Mouse (Mus musculus) neural tube, embryonic 12.5 days (tissue): Measurements from ENCODE around the gene Farsb. TPM values are rescaled to one million over a fixed set of nuclear protein-coding genes. Genes with fewer than 3 reads are reported as not detected.

Source experiments
- ATAC-seq: fragments of 200-750 bp; cut with Nextera tagmentation; 2 replicates; pipeline ENCODE4 v1.8.0; 2017; ENCODE audit warnings: low read depth, mild to moderate bottlenecking, moderate TSS enrichment, moderate library complexity; ENCODE audit not compliant: low FRiP score
- H3K27ac ChIP-seq: fragments of 300-500 bp; sonication (generic); 2 replicates; pipeline ENCODE4 v1.5.1; 2016
- H3K27me3 ChIP-seq: fragments of 300-500 bp; sonication (generic); replicated peaks from 2 replicates; pipeline ENCODE4 v1.6.1; 2016; ENCODE audit warnings: mild to moderate bottlenecking
- H3K36me3 ChIP-seq: fragments of 300-500 bp; sonication (generic); 2 replicates; pipeline ENCODE4 v1.6.1; 2016; ENCODE audit warnings: mild to moderate bottlenecking
- H3K4me1 ChIP-seq: fragments of 300-500 bp; sonication (generic); 2 replicates; pipeline ENCODE4 v1.6.1; 2016
- H3K4me2 ChIP-seq: fragments of 300-500 bp; sonication (generic); replicated peaks from 2 replicates; pipeline ENCODE4 v1.6.1; 2016; ENCODE audit warnings: mild to moderate bottlenecking
- H3K4me3 ChIP-seq: fragments of 300-500 bp; sonication (generic); 2 replicates; pipeline ENCODE4 v1.5.1; 2016
- H3K9ac ChIP-seq: fragments of 300-500 bp; sonication (generic); 2 replicates; pipeline ENCODE4 v1.6.1; 2016; ENCODE audit warnings: mild to moderate bottlenecking
- H3K9me3 ChIP-seq: fragments of 300-500 bp; sonication (generic); 2 replicates; pipeline ENCODE4 v1.6.1; 2016; ENCODE audit warnings: mild to moderate bottlenecking
- WGBS: fragments of 180-500 bp; shearing (Covaris S2); methylation state at CpG from one replicate; pipeline ENCODE4 v1.1.7; 2016; 5-methylcytosine and 5-hydroxymethylcytosine counted together
- polyA plus RNA-seq: library from polyadenylated mRNA; unstranded; fragments of >200 nt; fragmentation: Nextera tagmentation; extraction: Ambion mirVana; gene quantifications from 2 replicates; pipeline ENCODE4 v1.2.1, GENCODE M21; 2016

Gene Farsb
- polyA plus RNA-seq, 1 experiment from 2014 or later: 124 TPM

- no peaks in the 10 kb centered on the region for H3K9me3 ChIP-seq
- H3K27me3 ChIP-seq: no peaks in the 10 kb centered on the region
- no peak for ATAC-seq
- H3K4me2 ChIP-seq: no peak overlapping the region
- H3K4me3 ChIP-seq: no peak overlapping the region
- peaks cover 41% of the 10 kb centered on the region for H3K36me3 ChIP-seq
- H3K4me1 ChIP-seq: no peaks in the 10 kb centered on the region
- 96% methylated on average over 8 of the region's 8 CpGs for WGBS
- H3K9ac ChIP-seq: no peak overlapping the region
- no peak overlapping the region for H3K27ac ChIP-seq
These were observed 34.8 kb downstream of the Farsb start for GRCm38 (mm10) chr1:78453886-78454285.

DNA sequence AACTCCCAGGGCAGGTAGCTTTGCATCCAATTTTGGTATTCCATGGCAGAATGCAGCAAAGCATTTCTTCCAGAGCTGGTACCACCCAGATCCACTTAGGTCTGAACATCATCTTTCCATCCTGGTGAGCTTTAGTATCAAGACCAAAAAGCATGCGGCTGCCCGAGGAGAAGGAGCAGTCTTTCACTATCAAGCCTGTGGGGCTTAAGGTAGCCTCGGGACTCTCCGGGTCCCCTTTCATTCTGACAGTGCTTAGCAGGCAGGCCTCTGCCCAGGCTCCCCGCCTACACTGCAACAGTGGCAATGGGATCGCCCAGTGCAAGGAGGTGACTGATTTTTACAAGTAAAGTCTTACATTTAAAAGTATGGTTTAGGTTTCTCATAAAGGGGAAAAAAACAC lies 36.2 kb downstream of the Farsb start:
- Histone ChIP-seq H3K27me3 (no peaks in the 10 kb centered on the region), H3K27ac (no peak overlapping the region), H3K4me3 (no peak overlapping the region), H3K36me3 (peaks cover 32% of the 10 kb centered on the region), H3K4me1 (no peaks in the 10 kb centered on the region), H3K9me3 (no peaks in the 10 kb centered on the region), H3K9ac (no peak overlapping the region), H3K4me2 (no peak overlapping the region)
- ATAC-seq: no peak
- 88% methylated on average over 6 of the region's 6 CpGs for WGBS

- Histone ChIP-seq H3K4me2 (no peak overlapping the region), H3K9ac (no peak overlapping the region), H3K36me3 (peaks cover 30% of the 10 kb centered on the region), H3K4me1 (no peaks in the 10 kb centered on the region), H3K27me3 (no peaks in the 10 kb centered on the region), H3K27ac (no peak overlapping the region), H3K9me3 (no peaks in the 10 kb centered on the region), H3K4me3 (no peak overlapping the region)
- 75% methylated on average over 12 of the region's 12 CpGs for WGBS
- 0 out of 2 replicates have a peak, but pooled peaks have one; percentile 21 for ATAC-seq
These were observed 37.4 kb downstream of the Farsb start for GRCm38 (mm10) chr1:78451070-78451854.

DNA sequence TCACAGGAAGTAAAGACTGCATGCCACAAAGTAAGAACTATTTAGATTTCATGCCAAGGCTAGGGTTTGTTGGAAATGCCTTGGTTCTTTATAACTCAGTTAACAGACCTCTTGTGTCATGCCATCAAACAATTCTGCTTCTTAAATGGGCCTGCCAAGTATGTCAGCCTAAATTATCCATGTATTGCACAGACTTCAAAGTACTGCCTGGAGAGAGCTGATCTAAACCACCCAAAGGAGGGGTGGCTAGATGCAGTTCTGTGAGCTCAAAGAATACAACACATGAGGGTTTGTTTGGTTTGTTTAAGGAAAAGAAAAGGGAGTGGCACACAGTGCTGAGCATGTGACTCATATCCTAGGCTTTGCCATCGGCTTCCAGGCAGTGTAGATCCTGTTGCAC lies 40.6 kb downstream of the Farsb start:
- H3K27ac ChIP-seq: no peak overlapping the region
- H3K9me3 ChIP-seq: no peaks in the 10 kb centered on the region
- no peak for ATAC-seq
- H3K36me3 ChIP-seq: peaks cover 31% of the 10 kb centered on the region
- no peak overlapping the region for H3K9ac ChIP-seq
- H3K4me1 ChIP-seq: no peaks in the 10 kb centered on the region
- no peak overlapping the region for H3K4me2 ChIP-seq
- H3K27me3 ChIP-seq: no peaks in the 10 kb centered on the region
- WGBS: 88% methylated on average over 1 of the region's 1 CpGs
- no peak overlapping the region for H3K4me3 ChIP-seq

DNA sequence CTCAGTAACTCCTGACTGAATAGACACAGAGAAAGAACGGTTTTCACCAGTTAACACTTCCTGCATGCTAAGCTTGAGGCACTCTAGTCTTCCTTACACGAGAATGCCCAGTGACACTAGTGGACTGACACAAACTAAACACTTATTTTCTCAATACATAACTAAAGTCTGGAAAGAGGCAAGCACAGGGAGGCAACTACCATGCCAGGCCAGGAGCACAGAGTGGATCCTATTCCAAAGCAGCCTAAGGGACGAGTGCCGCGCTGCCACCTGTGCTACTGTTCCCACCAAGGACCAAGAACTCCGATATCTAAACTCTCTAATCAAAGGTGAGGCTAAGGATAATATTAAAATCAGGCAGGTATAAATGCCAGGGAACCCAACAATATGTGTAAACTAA lies 42.0 kb downstream of the Farsb start:
- Histone ChIP-seq H3K27ac (no peak overlapping the region), H3K9me3 (no peaks in the 10 kb centered on the region), H3K36me3 (peaks cover 31% of the 10 kb centered on the region), H3K4me3 (no peak overlapping the region), H3K4me2 (no peak overlapping the region), H3K27me3 (no peaks in the 10 kb centered on the region), H3K9ac (no peak overlapping the region), H3K4me1 (no peaks in the 10 kb centered on the region)
- 93% methylated on average over 6 of the region's 6 CpGs for WGBS
- no peak for ATAC-seq

GRCm38 (mm10) chr1:78446232-78446631 lies 42.5 kb downstream of the Farsb start:
- no peak overlapping the region for H3K4me2 ChIP-seq
- H3K9ac ChIP-seq: no peak overlapping the region
- H3K9me3 ChIP-seq: no peaks in the 10 kb centered on the region
- peaks cover 31% of the 10 kb centered on the region for H3K36me3 ChIP-seq
- H3K27me3 ChIP-seq: no peaks in the 10 kb centered on the region
- no peak for ATAC-seq
- WGBS: 87% methylated on average over 8 of the region's 8 CpGs
- no peak overlapping the region for H3K27ac ChIP-seq
- H3K4me3 ChIP-seq: no peak overlapping the region
- H3K4me1 ChIP-seq: no peaks in the 10 kb centered on the region

DNA sequence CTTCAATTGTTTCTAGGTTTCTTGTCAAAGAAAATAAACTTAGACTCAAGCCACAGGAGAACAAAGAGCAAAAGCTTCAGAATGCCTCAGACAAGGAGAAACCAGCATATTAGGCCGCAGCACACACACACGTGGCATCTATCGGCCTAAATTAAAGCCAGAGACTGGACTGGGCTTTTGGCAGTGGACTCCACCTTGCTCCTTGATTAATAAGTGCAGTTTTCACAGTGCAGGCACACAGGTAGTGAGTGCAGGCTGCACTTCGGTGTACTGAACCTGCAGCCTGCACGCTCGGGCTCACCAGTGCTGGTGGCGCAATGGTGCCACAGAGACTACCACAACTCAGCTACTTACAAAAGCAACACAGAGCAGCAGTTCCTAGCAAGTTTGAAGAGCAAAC lies 45.6 kb downstream of the Farsb start:
- H3K27me3 ChIP-seq: no peaks in the 10 kb centered on the region
- H3K36me3 ChIP-seq: peaks cover 20% of the 10 kb centered on the region
- H3K4me1 ChIP-seq: no peaks in the 10 kb centered on the region
- 93% methylated on average over 7 of the region's 7 CpGs for WGBS
- no peaks in the 10 kb centered on the region for H3K9me3 ChIP-seq
- H3K4me2 ChIP-seq: no peak overlapping the region
- H3K27ac ChIP-seq: no peak overlapping the region
- H3K4me3 ChIP-seq: no peak overlapping the region
- H3K9ac ChIP-seq: no peak overlapping the region
- ATAC-seq: no peak

DNA sequence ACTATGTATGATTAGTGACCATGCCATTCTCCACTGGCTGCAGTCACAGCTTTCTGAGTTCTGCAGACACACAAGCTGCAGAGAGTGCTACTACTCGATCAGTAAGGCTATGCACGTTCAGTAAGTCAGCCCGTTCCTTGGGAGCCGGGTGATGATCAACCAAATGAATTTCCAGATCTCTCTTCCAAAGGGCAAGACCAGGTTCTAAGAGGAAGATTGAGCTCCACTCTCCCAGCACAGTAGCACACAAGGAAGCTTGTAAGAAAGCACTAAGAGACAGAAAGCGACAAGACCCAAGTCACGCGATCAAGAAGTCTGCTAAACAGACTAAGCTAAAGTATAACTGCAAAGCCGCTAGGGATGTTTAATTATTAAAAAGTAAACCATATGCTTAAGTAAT lies 48.0 kb downstream of the Farsb start:
- H3K9ac ChIP-seq: no peak overlapping the region
- no peaks in the 10 kb centered on the region for H3K4me1 ChIP-seq
- ATAC-seq: no peak
- no peak overlapping the region for H3K4me3 ChIP-seq
- no peaks in the 10 kb centered on the region for H3K27me3 ChIP-seq
- peaks cover 20% of the 10 kb centered on the region for H3K36me3 ChIP-seq
- no peak overlapping the region for H3K27ac ChIP-seq
- no peaks in the 10 kb centered on the region for H3K9me3 ChIP-seq
- WGBS: 91% methylated on average over 8 of the region's 8 CpGs
- H3K4me2 ChIP-seq: no peak overlapping the region

DNA sequence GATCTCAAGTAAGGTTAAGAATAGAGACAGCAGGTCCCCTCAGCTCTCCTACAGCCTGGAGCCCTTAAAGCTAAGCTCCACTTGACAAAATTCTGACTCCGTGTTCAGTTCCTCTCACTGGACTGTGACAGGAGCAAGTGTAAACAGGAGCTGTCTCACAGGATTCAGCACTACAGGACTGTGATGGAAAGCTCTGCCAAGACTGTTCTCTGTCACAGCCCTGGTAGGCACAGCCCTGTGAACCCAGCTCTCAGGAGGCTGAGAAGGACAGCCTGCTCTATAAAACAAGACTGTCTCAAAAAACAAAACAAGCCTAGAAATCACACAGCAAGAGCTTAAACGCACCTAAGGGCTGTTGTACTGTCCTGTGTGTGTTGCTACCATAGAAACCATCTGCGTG lies 51.5 kb downstream of the Farsb start:
- no peaks in the 10 kb centered on the region for H3K4me1 ChIP-seq
- ATAC-seq: no peak
- 77% methylated on average over 3 of the region's 3 CpGs for WGBS
- H3K9ac ChIP-seq: no peak overlapping the region
- H3K4me2 ChIP-seq: no peak overlapping the region
- H3K9me3 ChIP-seq: no peaks in the 10 kb centered on the region
- no peak overlapping the region for H3K27ac ChIP-seq
- H3K36me3 ChIP-seq: peaks cover 2% of the 10 kb centered on the region; the same call in 1 of the 2 replicates
- no peak overlapping the region for H3K4me3 ChIP-seq
- H3K27me3 ChIP-seq: no peaks in the 10 kb centered on the region

- no peak overlapping the region for H3K4me3 ChIP-seq
- H3K27ac ChIP-seq: no peak overlapping the region
- no peaks in the 10 kb centered on the region for H3K4me1 ChIP-seq
- H3K9ac ChIP-seq: no peak overlapping the region
- ATAC-seq: no peak
- WGBS: 94% methylated on average over 1 of the region's 1 CpGs
- H3K4me2 ChIP-seq: no peak overlapping the region
- H3K27me3 ChIP-seq: no peaks in the 10 kb centered on the region
- no peaks in the 10 kb centered on the region for H3K36me3 ChIP-seq
- H3K9me3 ChIP-seq: no peaks in the 10 kb centered on the region
These were observed 52.3 kb downstream of the Farsb start for GRCm38 (mm10) chr1:78436445-78436844.

DNA sequence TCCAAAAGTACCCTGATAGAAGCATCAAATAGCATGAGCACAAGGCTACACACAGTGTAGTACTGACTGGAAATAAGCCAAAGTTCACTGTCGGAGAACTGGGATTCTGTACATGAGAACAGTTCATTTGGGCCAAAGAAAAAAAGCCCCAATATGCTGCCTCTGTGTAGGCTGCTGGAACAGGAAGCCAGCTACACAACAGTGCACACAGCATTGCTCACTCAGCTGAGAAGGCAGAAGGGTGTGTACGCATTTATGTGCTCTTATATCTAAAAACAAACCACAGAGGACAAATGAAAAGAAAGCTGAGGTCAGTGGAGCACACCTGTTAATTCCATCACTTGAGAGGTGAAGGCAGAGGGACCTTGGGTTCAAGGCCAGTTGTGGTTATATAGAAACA lies 52.7 kb downstream of the Farsb start:
- ATAC-seq: no peak
- no peaks in the 10 kb centered on the region for H3K27me3 ChIP-seq
- H3K27ac ChIP-seq: no peak overlapping the region
- H3K9ac ChIP-seq: no peak overlapping the region
- 91% methylated on average over 2 of the region's 2 CpGs for WGBS
- no peaks in the 10 kb centered on the region for H3K36me3 ChIP-seq
- H3K4me1 ChIP-seq: no peaks in the 10 kb centered on the region
- H3K4me2 ChIP-seq: no peak overlapping the region
- H3K9me3 ChIP-seq: no peaks in the 10 kb centered on the region
- no peak overlapping the region for H3K4me3 ChIP-seq

- H3K27me3 ChIP-seq: no peaks in the 10 kb centered on the region
- no peak for ATAC-seq
- no peaks in the 10 kb centered on the region for H3K36me3 ChIP-seq
- H3K4me3 ChIP-seq: no peak overlapping the region
- H3K9me3 ChIP-seq: no peaks in the 10 kb centered on the region
- H3K27ac ChIP-seq: no peak overlapping the region
- H3K4me2 ChIP-seq: no peak overlapping the region
- H3K4me1 ChIP-seq: 0 out of 2 replicates have a peak, but pooled peaks cover 3% of the 10 kb centered on the region
- 93% methylated on average over 9 of the region's 9 CpGs for WGBS
- no peak overlapping the region for H3K9ac ChIP-seq
These were observed 55.2 kb downstream of the Farsb start for GRCm38 (mm10) chr1:78433472-78433871.

DNA sequence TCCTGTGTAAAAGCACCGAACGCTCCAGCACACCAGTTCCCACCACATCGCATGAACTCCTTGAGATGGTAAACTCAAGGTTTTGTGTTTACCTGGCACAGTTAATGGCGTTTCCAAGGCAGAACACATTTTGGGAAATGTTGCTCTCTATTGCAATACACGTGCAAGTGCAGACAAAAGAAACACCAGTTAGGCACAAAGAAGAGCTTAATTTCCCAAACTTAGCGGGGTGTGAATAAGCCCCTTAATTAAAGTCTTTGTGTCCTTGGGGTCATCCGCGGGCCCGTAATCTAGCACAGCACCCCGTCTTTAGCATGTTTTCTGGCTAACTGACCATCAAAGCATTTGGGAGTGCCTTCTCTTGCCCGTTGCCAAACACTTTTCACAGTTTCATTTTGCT lies 59.8 kb downstream of the Farsb start:
- H3K27ac ChIP-seq: no peak overlapping the region
- 43% methylated on average over 11 of the region's 11 CpGs for WGBS
- no peaks in the 10 kb centered on the region for H3K9me3 ChIP-seq
- no peak for ATAC-seq
- H3K36me3 ChIP-seq: peaks cover 2% of the 10 kb centered on the region; the same call in 1 of the 2 replicates
- H3K4me1 ChIP-seq: peaks cover 6% of the 10 kb centered on the region; the same call in 1 of the 2 replicates
- no peak overlapping the region for H3K4me2 ChIP-seq
- H3K4me3 ChIP-seq: no peak overlapping the region
- no peak overlapping the region for H3K9ac ChIP-seq
- no peaks in the 10 kb centered on the region for H3K27me3 ChIP-seq
